ENCODE assay signal across 7 mouse cellular contexts in genomic region chr19:43440768-43441660, GRCm38 (mm10). TPM values are rescaled to one million over a fixed set of nuclear protein-coding genes. Genes with fewer than 3 reads are reported as not detected.
DNase-seq lines count a peak whose midpoint lies in the region; ATAC-seq and TF ChIP-seq lines count a peak whose summit lies in the region.

No protein-coding gene starts in this region.

- peak; percentile 23 for ATAC-seq in Patski
- ATAC-seq in heart, postnatal 0 days (ENCODE audit: insufficient read depth, low read depth): peak; percentile 47
- ATAC-seq in midbrain, embryonic 11.5 days (ENCODE audit: low FRiP score): peak; percentile 77

- peaks cover 19% of the 10 kb centered on the region for H3K4me1 ChIP-seq in E14TG2a.4 (replicated peaks; ENCODE audit: low read depth, low read length)
- H3K4me1 ChIP-seq in heart, postnatal 0 days (ENCODE audit: control insufficient read depth, insufficient read depth): peaks cover 9% of the 10 kb centered on the region
- H3K4me1 ChIP-seq in midbrain, embryonic 11.5 days (ENCODE audit: control insufficient read depth, insufficient read depth, low read length): peaks cover 4% of the 10 kb centered on the region

- H3K4me2 ChIP-seq in heart, postnatal 0 days (ENCODE audit: low read depth, low read length): peak overlapping the region; percentile 99
- H3K4me2 ChIP-seq in midbrain, embryonic 11.5 days: peak overlapping the region; percentile 97

- TF ChIP-seq EP300 in heart, postnatal 0 days (IDR thresholded peaks at IDR 0.05; ENCODE audit: low read depth): no peak

- no peak overlapping the region for H3K9ac ChIP-seq in heart, postnatal 0 days (replicated peaks; ENCODE audit: low read depth, low read length)
- peak overlapping the region; percentile 70 for H3K9ac ChIP-seq in midbrain, embryonic 11.5 days (ENCODE audit: low read length)

- no peak for TF ChIP-seq CTCF in E14TG2a.4 (conservative IDR thresholded peaks at IDR 0.05; ENCODE audit: low read length)
- TF ChIP-seq CTCF in Patski (IDR thresholded peaks at IDR 0.05): no peak
- no peak for TF ChIP-seq CTCF in heart, postnatal 0 days (IDR thresholded peaks at IDR 0.05; ENCODE audit: low read depth)

- POLR2A ChIA-PET in Patski (lab: Charles Lee): no interaction called here

- H3K36me3 ChIP-seq in E14TG2a.4 (ENCODE audit: insufficient read depth, low read length): peaks cover 6% of the 10 kb centered on the region; the same call in 1 of the 2 replicates
- H3K36me3 ChIP-seq in heart, postnatal 0 days (replicated peaks; ENCODE audit: control insufficient read depth, insufficient read depth, low read length): no peaks in the 10 kb centered on the region
- no peaks in the 10 kb centered on the region for H3K36me3 ChIP-seq in midbrain, embryonic 11.5 days (ENCODE audit: control insufficient read depth, insufficient read depth, low read length)

- CTCF ChIA-PET in Patski (lab: Charles Lee): no interaction called here

- H3K27me3 ChIP-seq in E14TG2a.4 (ENCODE audit: insufficient read depth, low read length) (peaks cover 33% of the 10 kb centered on the region), Patski (peaks cover 70% of the 10 kb centered on the region)
- H3K27me3 ChIP-seq in heart, postnatal 0 days (ENCODE audit: control insufficient read depth, insufficient read depth, low read length): peaks cover 53% of the 10 kb centered on the region
- peaks cover 32% of the 10 kb centered on the region for H3K27me3 ChIP-seq in midbrain, embryonic 11.5 days (ENCODE audit: control insufficient read depth, insufficient read depth, low read length)

- H3K4me3 ChIP-seq in E14TG2a.4 (replicated peaks; ENCODE audit: low read length): peak overlapping the region; percentile 88
- H3K4me3 ChIP-seq in heart, postnatal 0 days (ENCODE audit: low read depth, low read length): peak overlapping the region; percentile 66
- peak overlapping the region; percentile 70 for H3K4me3 ChIP-seq in midbrain, embryonic 11.5 days (ENCODE audit: low read depth, low read length)

- no peak overlapping the region for H3K27ac ChIP-seq in heart, postnatal 0 days (ENCODE audit: low read depth)
- H3K27ac ChIP-seq in midbrain, embryonic 11.5 days (ENCODE audit: low read depth, low read length): no peak overlapping the region

- no peak for DNase-seq in Patski (ENCODE audit: low read depth, low spot score)
- DNase-seq in embryo, embryonic 11.5 days (ENCODE audit: low read depth, low spot score): peak; percentile 26
- no peak for DNase-seq in heart, postnatal 0 days (ENCODE audit: low spot score)
- DNase-seq in kidney, postnatal 25 days: peak; percentile 75 to 86
- peak; percentile 95 for DNase-seq in midbrain, embryonic 11.5 days (ENCODE audit: low spot score, missing footprints)
- DNase-seq in testis, postnatal 14 days (ENCODE audit: low spot score): peak; percentile 13

- under 1% methylated on average over 90 of the region's 118 CpGs for WGBS in heart, postnatal 0 days
- WGBS in midbrain, embryonic 11.5 days: under 1% methylated on average over 99 of the region's 118 CpGs

- in situ Hi-C loops in Patski (cut with MboI; ENCODE audit: low pct_unique_long_range_greater_than_20kb): no loop called here

- H3K9me3 ChIP-seq in E14TG2a.4 (ENCODE audit: low read length): 0 out of 2 replicates have a peak, but pooled peaks cover 3% of the 10 kb centered on the region
- no peaks in the 10 kb centered on the region for H3K9me3 ChIP-seq in heart, postnatal 0 days (replicated peaks; ENCODE audit: control insufficient read depth, low read length)
- peaks cover 4% of the 10 kb centered on the region; the same call in 1 of the 2 replicates for H3K9me3 ChIP-seq in midbrain, embryonic 11.5 days (ENCODE audit: control insufficient read depth, low read length)

RNA-seq across cellular contexts. Expression of gene Cnnm1, which starts 0.8 kb away (rescaled TPM):
- polyA plus RNA-seq in Patski (2021): not detected
- total RNA-seq in heart, postnatal 0 days (2014; rRNA removed; ENCODE audit: low replicate concordance): 0.12 TPM in 1 of 2 replicates, not detected in the other
- polyA plus RNA-seq in heart, postnatal 0 days (2015; fragmentation: Nextera tagmentation; extraction: Ambion mirVana): 0.03 TPM in 1 of 2 replicates, not detected in the other
- 0.26 and 0.28 TPM in 2 replicates for polyA plus RNA-seq in midbrain, embryonic 11.5 days (2014; fragmentation: Nextera tagmentation; extraction: Ambion mirVana)

RNA-seq across cellular contexts. Expression of gene Hpse2, which starts 52.9 kb away (rescaled TPM):
- polyA plus RNA-seq in Patski (2021): not detected
- total RNA-seq in heart, postnatal 0 days (2014; rRNA removed; ENCODE audit: low replicate concordance): 0.08 and 0.69 TPM in 2 replicates
- 0.29 and 0.45 TPM in 2 replicates for polyA plus RNA-seq in heart, postnatal 0 days (2015; fragmentation: Nextera tagmentation; extraction: Ambion mirVana)
- 0.04 TPM in 1 of 2 replicates, not detected in the other for polyA plus RNA-seq in midbrain, embryonic 11.5 days (2014; fragmentation: Nextera tagmentation; extraction: Ambion mirVana)

Comparison
In these comparisons a context has a peak if more than half of its experiments do, and no peak if none do; other contexts are left out.
1. ATAC-seq: peak in every context shown above with its lines; median percentile 77 in midbrain, embryonic 11.5 days; 47 in heart, postnatal 0 days; 23 in Patski.
2. DNase-seq: peak in embryo, embryonic 11.5 days (single experiment), kidney, postnatal 25 days (2 of 2), midbrain, embryonic 11.5 days (single experiment) and testis, postnatal 14 days (single experiment); none in Patski (single experiment) and heart, postnatal 0 days (single experiment).
3. Peak in every context shown above with its lines, with median percentiles within 50 percentile points of each other: H3K4me3 ChIP-seq.